Mouse (Mus musculus) 416B (cell line): Measurements from ENCODE around the gene Zswim1.

Experiments
- DNase-seq: peaks from one replicate; pipeline ENCODE4 v3.0.0; 2011; ENCODE audit warnings: low read depth

Zswim1 gene

GRCm38 (mm10) chr2:164822636-164823165 is at the start of gene Zswim1:
Gene Zswim1 (plus strand): TSS chr2:164822686.
- DNase-seq: peak; percentile 98

- DNase-seq: no peak
Observed at GRCm38 (mm10) chr2:164773229-164773988, 49.1 kb upstream of the Zswim1 start.

DNA sequence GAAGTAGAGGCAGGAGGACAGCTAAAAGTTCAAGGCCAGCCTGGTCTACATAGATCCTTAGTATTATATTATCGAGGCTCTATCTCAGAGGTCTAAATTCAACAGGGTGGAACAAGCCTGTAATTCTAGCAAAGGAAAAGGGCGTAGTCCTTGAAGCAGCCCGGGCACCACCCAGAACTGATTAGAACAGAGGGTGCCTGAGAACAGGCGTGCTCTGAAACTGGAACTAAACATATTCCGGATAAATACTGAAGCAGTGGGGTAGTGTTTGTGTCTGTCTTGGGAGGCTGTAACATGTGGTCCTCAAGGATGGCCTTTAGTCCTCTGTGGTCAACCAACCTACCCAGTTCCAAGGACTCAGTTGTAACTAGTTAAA is 48.5 kb upstream of the Zswim1 start:
- no peak for DNase-seq

DNA sequence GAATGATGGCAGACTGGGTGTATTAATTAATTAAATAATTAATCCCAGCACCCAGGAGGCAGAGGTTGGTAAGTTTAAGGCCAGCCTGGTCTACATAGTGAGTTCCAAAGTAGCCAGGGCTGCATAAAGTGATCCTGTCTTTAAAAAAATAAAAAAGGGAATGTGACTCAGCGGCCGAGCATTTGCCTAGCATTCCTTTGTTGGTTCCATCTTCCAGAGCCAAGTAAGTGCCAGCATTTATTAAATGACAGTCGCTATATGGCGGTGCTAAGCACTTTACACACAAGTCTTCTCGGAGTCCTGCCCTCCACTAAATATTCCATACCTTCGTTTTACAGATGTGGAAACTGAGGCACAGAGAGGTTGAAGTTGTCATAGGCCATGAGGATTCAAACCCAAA is 46.4 kb upstream of the Zswim1 start:
- no peak for DNase-seq

DNA sequence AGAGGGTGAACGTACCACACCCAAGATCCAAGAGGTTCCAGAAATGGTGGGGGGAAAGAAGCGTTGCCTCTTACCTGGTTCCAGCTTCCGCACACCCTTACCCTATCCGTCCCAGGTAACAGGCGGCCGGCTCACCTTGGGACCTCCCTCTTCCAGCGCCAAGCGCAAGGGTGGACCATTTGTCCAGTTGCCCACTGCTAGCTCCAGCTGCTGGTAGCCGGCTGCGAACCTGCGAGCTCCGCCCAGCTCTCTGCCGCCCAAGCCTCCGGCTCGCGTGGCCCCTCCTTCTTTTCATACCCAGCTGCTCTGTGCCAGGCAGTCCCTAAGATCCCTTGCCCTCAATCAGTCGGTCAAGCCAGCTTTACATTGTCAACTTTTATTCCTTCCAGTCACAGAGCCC is 45.7 kb upstream of the Zswim1 start:
- no peak for DNase-seq

DNA sequence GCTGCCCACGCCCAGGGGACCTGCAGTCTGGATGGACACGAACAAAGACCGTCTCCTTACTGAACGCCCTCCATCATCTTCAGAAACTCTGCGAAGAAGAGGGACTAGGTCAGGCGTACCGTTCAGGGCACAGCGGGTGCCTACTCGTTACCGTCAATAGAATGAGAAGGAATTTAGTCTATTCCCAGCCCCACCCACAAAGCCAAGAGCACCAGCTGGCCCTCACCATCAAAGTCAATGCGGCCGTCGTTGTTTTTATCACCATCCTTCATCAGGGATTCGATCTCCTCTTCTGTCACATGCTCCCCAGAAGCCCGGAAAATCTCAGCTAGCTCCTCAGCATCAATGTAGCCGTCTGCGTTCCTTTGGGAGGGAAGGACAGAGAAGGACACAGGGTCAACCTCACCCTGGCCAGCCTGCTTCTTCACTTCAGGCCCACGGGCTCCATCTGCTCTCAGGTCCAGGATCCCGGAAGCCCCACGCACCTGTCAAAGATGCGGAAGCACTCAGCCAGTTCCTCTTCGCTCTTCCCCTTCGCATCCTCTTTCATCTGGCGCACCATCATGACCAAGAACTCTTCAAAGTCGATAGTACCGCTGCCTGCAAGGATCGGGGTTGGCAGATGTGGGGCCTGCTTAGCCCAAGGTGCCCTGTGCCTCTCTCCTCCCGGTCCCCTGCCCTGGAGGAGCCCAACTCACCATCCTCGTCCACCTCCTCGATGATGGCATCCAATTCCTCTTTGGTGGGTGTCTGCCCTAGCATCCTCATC is 45.1 kb upstream of the Zswim1 start:
- DNase-seq: no peak

GRCm38 (mm10) chr2:164778015-164778287 is 44.5 kb upstream of the Zswim1 start:
- no peak for DNase-seq

DNA sequence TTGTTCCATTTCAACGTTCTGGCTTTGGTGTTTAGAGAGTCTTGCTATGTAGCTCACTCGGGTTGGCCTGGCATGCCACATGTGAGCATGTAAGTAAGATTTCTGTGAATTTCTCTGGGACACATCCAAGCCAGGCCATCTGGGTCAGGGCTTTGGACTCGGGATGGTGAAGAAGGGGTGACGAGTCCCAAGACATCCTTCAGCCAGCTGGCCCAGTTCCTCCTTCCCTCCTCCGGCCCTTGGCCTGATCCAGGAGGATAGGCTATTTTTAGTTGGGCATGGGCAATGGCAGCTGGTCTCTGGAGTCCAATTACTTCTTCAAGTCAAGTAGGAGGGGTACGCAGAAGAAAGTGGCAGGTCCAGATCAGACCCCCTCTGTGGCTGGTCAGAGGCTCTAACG is 43.7 kb upstream of the Zswim1 start:
- no peak for DNase-seq

GRCm38 (mm10) chr2:164779481-164780086 is 42.9 kb upstream of the Zswim1 start, which contains the start of gene Tnnc2:
Gene Tnnc2 (minus strand): TSS chr2:164779967.
- no peak for DNase-seq

- DNase-seq: no peak
Observed at GRCm38 (mm10) chr2:164781876-164782275, 40.6 kb upstream of the Zswim1 start.

GRCm38 (mm10) chr2:164783926-164784581 is 38.4 kb upstream of the Zswim1 start:
- DNase-seq: peak; percentile 74

- DNase-seq: no peak
Observed at GRCm38 (mm10) chr2:164784869-164785420, 37.5 kb upstream of the Zswim1 start.

- peak; percentile 74 for DNase-seq
Observed at GRCm38 (mm10) chr2:164785481-164786387, 36.8 kb upstream of the Zswim1 start, which contains the start of gene Snx21. Gene Snx21 (plus strand): TSS chr2:164785823.

GRCm38 (mm10) chr2:164786388-164786885 is 36.0 kb upstream of the Zswim1 start:
- peak; percentile 40 for DNase-seq

- DNase-seq: peak; percentile 77
Observed at GRCm38 (mm10) chr2:164787032-164787431, 35.5 kb upstream of the Zswim1 start.

GRCm38 (mm10) chr2:164787779-164788178 is 34.7 kb upstream of the Zswim1 start:
- DNase-seq: no peak

- no peak for DNase-seq
Observed at GRCm38 (mm10) chr2:164788411-164788810, 34.1 kb upstream of the Zswim1 start.

GRCm38 (mm10) chr2:164790451-164790850 is 32.0 kb upstream of the Zswim1 start:
- peak; percentile 11 for DNase-seq

DNA sequence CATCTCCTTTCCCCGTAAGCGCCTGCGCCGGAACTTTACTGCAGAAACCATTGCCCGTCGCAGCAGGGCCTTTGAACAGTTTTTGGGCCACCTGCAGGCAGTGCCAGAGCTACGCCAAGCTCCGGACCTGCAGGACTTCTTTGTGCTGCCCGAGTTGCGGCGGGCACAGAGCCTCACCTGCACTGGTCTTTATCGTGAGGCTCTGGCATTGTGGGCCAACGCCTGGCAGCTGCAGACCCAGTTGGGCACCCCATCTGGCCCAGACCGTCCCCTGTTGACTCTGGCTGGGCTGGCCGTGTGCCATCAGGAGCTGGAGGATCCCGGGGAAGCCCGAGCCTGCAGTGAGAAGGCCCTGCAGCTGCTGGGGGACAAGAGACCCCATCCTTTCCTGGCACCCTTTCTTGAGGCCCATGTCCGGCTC is 30.6 kb upstream of the Zswim1 start:
- DNase-seq: no peak

- DNase-seq: no peak
Observed at GRCm38 (mm10) chr2:164792400-164793190, 29.9 kb upstream of the Zswim1 start.
